ENCODE assay signal across 17 mouse cellular contexts in the genomic region with DNA sequence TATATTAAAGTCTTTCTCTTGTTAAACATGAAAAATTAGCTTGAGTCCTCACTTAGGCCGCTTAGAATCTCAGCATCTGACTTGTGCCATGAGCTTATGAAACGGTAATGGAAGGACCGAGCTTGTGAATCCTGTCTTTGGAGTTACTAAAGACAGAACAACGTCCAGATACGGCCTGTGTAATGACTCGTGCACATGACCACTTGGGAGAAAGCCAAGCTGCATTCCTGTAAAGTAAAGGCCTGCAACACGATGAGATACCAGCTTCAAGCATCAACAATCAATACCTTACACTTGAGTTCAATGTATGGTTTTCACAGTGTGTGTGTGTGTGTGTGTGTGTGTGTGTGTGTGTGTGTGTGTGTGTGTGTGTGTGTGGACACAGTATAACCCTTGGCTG. TPM values are rescaled to one million over a fixed set of nuclear protein-coding genes. Genes with fewer than 3 reads are reported as not detected.
"Had no signal": no experiment of that assay in that cellular context is flagged by ENCODE, and none has a peak within 500 bp of the region (broad histone marks: within the 10 kb centered on the region; RNA-seq: fewer than 3 reads in every experiment).

No protein-coding gene starts in this region.

- H3K36me3 ChIP-seq: midbrain, embryonic 10.5 days; midbrain, embryonic 12.5 days; neural tube, embryonic 12.5 days had no signal

- DNase-seq: lung, adult 18-20 months; lung, embryonic 14.5 days; lung, postnatal 10 days; lung, postnatal 4 days; midbrain, embryonic 14.5 days; retina, postnatal 1 day; right cerebral cortex, adult 18-20 months; right cerebral cortex, postnatal 25 days; right cerebral cortex, postnatal 4 days; spleen, adult 18-20 months; thymus, adult 18-20 months; thymus, postnatal 14 days; thymus, postnatal 36 days had no signal

- H3K4me2 ChIP-seq: lung, embryonic 14.5 days; midbrain, embryonic 12.5 days; neural tube, embryonic 12.5 days had no signal

- H3K9me3 ChIP-seq: midbrain, embryonic 10.5 days; midbrain, embryonic 12.5 days; neural tube, embryonic 12.5 days had no signal

- H3K27me3 ChIP-seq: midbrain, embryonic 12.5 days; neural tube, embryonic 12.5 days had no signal

- H3K4me1 ChIP-seq: midbrain, embryonic 10.5 days; midbrain, embryonic 12.5 days; neural tube, embryonic 12.5 days had no signal

- H3K27ac ChIP-seq: midbrain, embryonic 10.5 days; midbrain, embryonic 12.5 days; neural tube, embryonic 12.5 days had no signal

- H3K9ac ChIP-seq: lung, embryonic 14.5 days; midbrain, embryonic 12.5 days; neural tube, embryonic 12.5 days had no signal

- H3K4me3 ChIP-seq: midbrain, embryonic 10.5 days; midbrain, embryonic 12.5 days; neural tube, embryonic 12.5 days had no signal

RNA-seq across cellular contexts. Expression of a gene that starts 34.7 kb away (rescaled TPM):
- total RNA-seq: monocyte, adult 5-6 weeks had no signal
